Mouse (Mus musculus): ENCODE data around the gene Kif21b. TPM values are rescaled to one million over a fixed set of nuclear protein-coding genes. Genes with fewer than 3 reads are reported as not detected.

Kif21b gene
- total and polyA plus RNA-seq, 3 experiments, result 4.0 to 34.0 TPM; not detected in 1

GRCm38 (mm10) chr1:136131603-136132291, 558 bp downstream of the Kif21b start:
- Histone ChIP-seq H3K36me3 (ENCODE audit: control insufficient read depth in 1 of 2, insufficient read depth in 2 of 2, low read length in 2 of 2) (peaks cover 0 to 42% of the 10 kb centered on the region in 2 experiments; a peak in 2 of 4 replicates), H3K9me3 (replicated peaks; ENCODE audit: insufficient read depth, low read length) (no peaks in the 10 kb centered on the region), H3K4me3 (ENCODE audit: control insufficient read depth in 1 of 2, insufficient read depth in 1 of 2, low read depth in 2 of 2, low read length in 2 of 2) (peak overlapping the region; percentile 68 to 100), H3K27ac (ENCODE audit: control insufficient read depth, low read depth, low read length) (0 out of 2 replicates have a peak overlapping the region, but pooled peaks have one; percentile 5), H3K27me3 (ENCODE audit: control insufficient read depth in 1 of 2, insufficient read depth in 2 of 2, low read length in 2 of 2) (no peaks in the 10 kb centered on the region), H3K79me2 (ENCODE audit: control insufficient read depth, insufficient read depth, low read length, poor library complexity) (peaks cover 21% of the 10 kb centered on the region), H3K4me1 (ENCODE audit: control insufficient read depth in 1 of 2, insufficient read depth in 2 of 2, low read length in 2 of 2) (peaks cover 46 to 68% of the 10 kb centered on the region in 2 experiments), H3K9ac (ENCODE audit: control insufficient read depth, low read depth, low read length, poor library complexity, severe bottlenecking) (peak overlapping the region; percentile 82)
- peak; percentile 53 for DNase-seq (ENCODE audit: low read depth, low spot score)
- TF ChIP-seq MAZ (IDR thresholded peaks at IDR 0.05; ENCODE audit: low read depth, low read length) (0 out of 2 replicates have a peak, but pooled peaks have one; percentile 23), MEF2A (IDR thresholded peaks at IDR 0.05; ENCODE audit: extremely low read depth, insufficient replicate concordance, low read depth, low read length, poor library complexity, severe bottlenecking) (no peak), SIN3A (IDR thresholded peaks at IDR 0.05; ENCODE audit: low read length) (peak; percentile 9; the same call in 1 of the 2 replicates), TCF12 (IDR thresholded peaks at IDR 0.05; ENCODE audit: low read depth, low read length) (no peak), RCOR1 (IDR thresholded peaks at IDR 0.05; ENCODE audit: low read depth, low read length) (no peak), ETS1 (IDR thresholded peaks at IDR 0.05; ENCODE audit: low read depth, low read length) (no peak), USF1 (IDR thresholded peaks at IDR 0.05; ENCODE audit: low read depth, low read length) (no peak)

- peak overlapping the region; percentile 82 for H3K9ac ChIP-seq (ENCODE audit: control insufficient read depth, low read depth, low read length, poor library complexity, severe bottlenecking)
- DNase-seq (ENCODE audit: low read depth, low spot score), result no peak
Measured at GRCm38 (mm10) chr1:136132386-136133201, 1.4 kb downstream of the Kif21b start.

GRCm38 (mm10) chr1:136133570-136134240, 2.5 kb downstream of the Kif21b start:
- Histone ChIP-seq H3K4me3 (ENCODE audit: control insufficient read depth in 1 of 2, insufficient read depth in 1 of 2, low read depth in 2 of 2, low read length in 2 of 2) (no peak overlapping the region), H3K79me2 (ENCODE audit: control insufficient read depth, insufficient read depth, low read length, poor library complexity) (peaks cover 21% of the 10 kb centered on the region), H3K27me3 (ENCODE audit: control insufficient read depth in 1 of 2, insufficient read depth in 2 of 2, low read length in 2 of 2) (no peaks in the 10 kb centered on the region), H3K9me3 (replicated peaks; ENCODE audit: insufficient read depth, low read length) (no peaks in the 10 kb centered on the region), H3K36me3 (ENCODE audit: control insufficient read depth in 1 of 2, insufficient read depth in 2 of 2, low read length in 2 of 2) (peaks cover 0 to 43% of the 10 kb centered on the region in 2 experiments; a peak in 3 of 4 replicates), H3K27ac (ENCODE audit: control insufficient read depth, low read depth, low read length) (peak overlapping the region; percentile 90), H3K4me1 (ENCODE audit: control insufficient read depth in 1 of 2, insufficient read depth in 2 of 2, low read length in 2 of 2) (peaks cover 42 to 73% of the 10 kb centered on the region in 2 experiments), H3K9ac (ENCODE audit: control insufficient read depth, low read depth, low read length, poor library complexity, severe bottlenecking) (peak overlapping the region; percentile 46)
- no peak for DNase-seq (ENCODE audit: low read depth, low spot score)
- TF ChIP-seq JUND (IDR thresholded peaks at IDR 0.05; ENCODE audit: low read depth, low read length), result no peak

More at GRCm38 (mm10) chr1:136132386-136133201, 1.4 kb downstream of the Kif21b start:
- H3K27me3 ChIP-seq (ENCODE audit: control insufficient read depth in 1 of 2, insufficient read depth in 2 of 2, low read length in 2 of 2), result no peaks in the 10 kb centered on the region
- peaks cover 0 to 43% of the 10 kb centered on the region in 2 experiments; a peak in 3 of 4 replicates for H3K36me3 ChIP-seq (ENCODE audit: control insufficient read depth in 1 of 2, insufficient read depth in 2 of 2, low read length in 2 of 2)
- H3K4me3 ChIP-seq (ENCODE audit: control insufficient read depth in 1 of 2, insufficient read depth in 1 of 2, low read depth in 2 of 2, low read length in 2 of 2), result peak overlapping the region; percentile 68 to 100
- peaks cover 21% of the 10 kb centered on the region for H3K79me2 ChIP-seq (ENCODE audit: control insufficient read depth, insufficient read depth, low read length, poor library complexity)
- peaks cover 41 to 68% of the 10 kb centered on the region in 2 experiments for H3K4me1 ChIP-seq (ENCODE audit: control insufficient read depth in 1 of 2, insufficient read depth in 2 of 2, low read length in 2 of 2)
- no peaks in the 10 kb centered on the region for H3K9me3 ChIP-seq (replicated peaks; ENCODE audit: insufficient read depth, low read length)
- 0 out of 2 replicates have a peak overlapping the region, but pooled peaks have one; percentile 5 for H3K27ac ChIP-seq (ENCODE audit: control insufficient read depth, low read depth, low read length)
- TF ChIP-seq GABPA (IDR thresholded peaks at IDR 0.05; ENCODE audit: low read depth, low read length), result no peak
- no peak for TF ChIP-seq SIN3A (IDR thresholded peaks at IDR 0.05; ENCODE audit: low read length)
- TF ChIP-seq MAX (IDR thresholded peaks at IDR 0.05; ENCODE audit: low read length), result no peak
